Mouse (Mus musculus): Measurements from ENCODE around the gene Fermt1.

- no peak for TF ChIP-seq CTCF (IDR thresholded peaks at IDR 0.05; ENCODE audit: borderline replicate concordance, control insufficient read depth, extremely low read depth, insufficient read depth, low read length, poor library complexity)
- TF ChIP-seq POLR2A (IDR thresholded peaks at IDR 0.05; ENCODE audit: control insufficient read depth, extremely low read depth, insufficient read depth, low read length, poor library complexity): no peak
These were observed 43.6 kb downstream of the Fermt1 start for GRCm38 (mm10) chr2:132902056-132902455.

All from thymus, adult 2 months (tissue).